Mouse (Mus musculus) layer of hippocampus, adult 2 months (tissue): ENCODE measurements around the gene Zfp408. TPM values are rescaled to one million over a fixed set of nuclear protein-coding genes. Genes with fewer than 3 reads are reported as not detected.

Source experiments
- DNase-seq, 2 experiments: peaks; one replicate each; pipeline ENCODE4 v3.0.0; 2022; ENCODE audit warnings: low spot score in 2 of 2
- H3K27ac ChIP-seq: fragments of 200-600 bp; 2 replicates; pipeline ENCODE4 v1.8.1; 2022
- H3K4me3 ChIP-seq: fragments of 200-600 bp; 2 replicates; pipeline ENCODE4 v1.8.1; 2022; ENCODE audit warnings: mild to moderate bottlenecking
- CTCF ChIP-seq: fragments of 200-600 bp; conservative IDR thresholded peaks from 2 replicates; pipeline ENCODE4 v1.8.1; 2022; ENCODE audit warnings: antibody characterized with exemption, mild to moderate bottlenecking, moderate library complexity
- long read RNA-seq, 2 experiments: library from polyadenylated mRNA; stranded (forward); transcript quantifications; one replicate each; pipeline ENCODE4 v2.0.0; 2021; ENCODE audit warnings: borderline mapping rate in 2 of 2
- total RNA-seq, 2 experiments: library from RNA; stranded (reverse); gene quantifications; 2 replicates each; pipeline ENCODE4 v1.2.3; 2021

Gene Zfp408
- total RNA-seq, result 10 to 100 TPM; 11.0 to 12.4 TPM
- long read RNA-seq, experiment 1, partial matches to known transcripts, result 0 of 2 reads
- long read RNA-seq, experiment 1, other reads (novel, unspliced or antisense), result 2 of 2 reads
- long read RNA-seq, experiment 2, partial matches to known transcripts, result 0 of 1 reads
- long read RNA-seq, experiment 2, other reads (novel, unspliced or antisense), result 1 of 1 reads

GRCm38 (mm10) chr2:91649553-91650359, at the start of gene Zfp408, which contains the start of gene Arhgap1:
Gene Zfp408, minus strand, starts transcription at chr2:91649791.
Gene Arhgap1, plus strand, starts transcription at chr2:91649860.
- Histone ChIP-seq H3K27ac (peak within 1 kb of the TSS; percentile 98), H3K4me3 (peak within 1 kb of the TSS; percentile 68)
- TF ChIP-seq CTCF, result peak; percentile 1; the same call in 1 of the 2 replicates
- DNase-seq, result peak; percentile 95 to 96

- no peak for DNase-seq
- no peak for TF ChIP-seq CTCF
Observed at GRCm38 (mm10) chr2:91699225-91699624, 49.6 kb upstream of the Zfp408 start.

GRCm38 (mm10) chr2:91696225-91696590, 46.6 kb upstream of the Zfp408 start:
- DNase-seq, result no peak
- Histone ChIP-seq H3K27ac (peak overlapping the region; percentile 56; the same call in 1 of the 2 replicates), H3K4me3 (no peak overlapping the region)
- TF ChIP-seq CTCF, result no peak

More at GRCm38 (mm10) chr2:91699225-91699624, 49.6 kb upstream of the Zfp408 start:
- peak overlapping the region; percentile 32; the same call in 1 of the 2 replicates for H3K27ac ChIP-seq
- H3K4me3 ChIP-seq, result no peak overlapping the region

GRCm38 (mm10) chr2:91695436-91696224, 46.0 kb upstream of the Zfp408 start:
- TF ChIP-seq CTCF, result no peak
- Histone ChIP-seq H3K4me3 (no peak overlapping the region), H3K27ac (peak overlapping the region; percentile 59; the same call in 1 of the 2 replicates)
- peak; percentile 43 to 57 for DNase-seq

GRCm38 (mm10) chr2:91689452-91689851, 39.9 kb upstream of the Zfp408 start:
- Histone ChIP-seq H3K4me3 (no peak overlapping the region), H3K27ac (peak overlapping the region; percentile 67)
- TF ChIP-seq CTCF, result no peak
- DNase-seq, result peak; percentile 47 to 58

- peak overlapping the region; percentile 59 for H3K27ac ChIP-seq
- DNase-seq, result no peak
- TF ChIP-seq CTCF, result no peak
- no peak overlapping the region for H3K4me3 ChIP-seq
Observed at GRCm38 (mm10) chr2:91683919-91684318, 34.3 kb upstream of the Zfp408 start.

GRCm38 (mm10) chr2:91682850-91683249, 33.3 kb upstream of the Zfp408 start:
- Histone ChIP-seq H3K27ac (peak overlapping the region; percentile 59; the same call in 1 of the 2 replicates), H3K4me3 (no peak overlapping the region)
- peak; percentile 85 for TF ChIP-seq CTCF
- DNase-seq, result peak; percentile 70 to 73

- TF ChIP-seq CTCF, result no peak
- no peak for DNase-seq
- H3K27ac ChIP-seq, result no peak overlapping the region
- H3K4me3 ChIP-seq, result no peak overlapping the region
Observed at GRCm38 (mm10) chr2:91676961-91677360, 27.4 kb upstream of the Zfp408 start.

- no peak for DNase-seq
- H3K4me3 ChIP-seq, result no peak overlapping the region
- no peak for TF ChIP-seq CTCF
- H3K27ac ChIP-seq, result no peak overlapping the region
Observed at GRCm38 (mm10) chr2:91676420-91676819, 26.8 kb upstream of the Zfp408 start.

GRCm38 (mm10) chr2:91674895-91675294, 25.3 kb upstream of the Zfp408 start:
- peak overlapping the region; percentile 67 for H3K27ac ChIP-seq
- H3K4me3 ChIP-seq, result no peak overlapping the region
- no peak for TF ChIP-seq CTCF
- DNase-seq, result peak; percentile 36 to 75

- no peak for TF ChIP-seq CTCF
- Histone ChIP-seq H3K27ac (peak overlapping the region; percentile 10; the same call in 1 of the 2 replicates), H3K4me3 (no peak overlapping the region)
- no peak for DNase-seq
Observed at GRCm38 (mm10) chr2:91673587-91673986, 24.0 kb upstream of the Zfp408 start.

- no peak for DNase-seq
- H3K4me3 ChIP-seq, result no peak overlapping the region
- TF ChIP-seq CTCF, result no peak
- H3K27ac ChIP-seq, result no peak overlapping the region
Observed at GRCm38 (mm10) chr2:91670038-91670437, 20.4 kb upstream of the Zfp408 start.

- no peak for DNase-seq
- no peak for TF ChIP-seq CTCF
- H3K27ac ChIP-seq, result no peak overlapping the region
Observed at GRCm38 (mm10) chr2:91669326-91669725, 19.7 kb upstream of the Zfp408 start.

More at GRCm38 (mm10) chr2:91669326-91669725, 19.7 kb upstream of the Zfp408 start:
- no peak overlapping the region for H3K4me3 ChIP-seq
